Mouse (Mus musculus) regulatory T cell (primary cell): ENCODE results near the gene Gm20388.

ENCODE experiments used
- in situ Hi-C: fragments of 300-600 bp; cut with MboI, MseI; formaldehyde crosslinking; loops from one replicate; pipeline ENCODE4 v1.15.1; 2025; ENCODE audit warnings: high pct_unique_total_duplicates

The Gm20388 gene

DNA sequence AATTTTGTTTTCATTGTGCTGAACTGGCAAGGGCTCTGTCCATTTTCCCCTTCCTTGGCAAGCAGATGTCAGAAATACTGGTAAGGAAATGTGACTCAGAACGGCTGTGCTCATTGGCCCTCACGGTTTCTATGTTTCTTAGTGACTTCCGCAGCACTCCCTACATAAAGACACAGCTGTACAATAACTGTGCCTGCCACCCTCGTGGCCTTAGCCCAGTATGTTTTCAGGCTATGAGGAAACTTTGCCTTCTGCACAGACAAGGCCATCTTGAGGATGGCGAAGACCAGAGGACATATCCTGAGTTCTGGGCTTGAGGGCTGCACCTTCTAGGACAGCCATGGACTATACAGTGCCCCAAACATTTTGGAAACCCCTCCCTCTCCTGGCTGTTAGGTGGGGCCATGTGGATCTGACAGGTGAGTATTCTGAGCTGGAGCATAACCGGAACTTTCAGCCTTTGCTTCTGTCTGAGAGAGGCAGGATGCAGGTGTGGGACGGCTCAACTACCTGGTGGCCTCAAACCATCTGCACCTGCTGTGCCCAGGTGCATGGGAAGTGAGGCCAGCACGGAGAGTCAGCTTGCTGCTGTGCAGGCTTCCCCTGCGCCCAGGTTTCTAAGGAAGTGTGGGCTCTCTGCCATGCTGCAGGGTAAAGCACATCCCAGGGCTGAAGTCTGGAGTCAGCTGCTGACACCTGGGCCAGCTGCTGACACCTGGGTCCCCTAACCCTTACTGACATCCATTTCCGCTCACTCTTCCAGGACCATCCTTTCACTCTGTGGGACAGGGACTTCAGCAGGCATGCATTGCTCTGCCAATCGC lies 4146.4 kb downstream of the Gm20388 start:
- in situ Hi-C loops, result no loop called here

DNA sequence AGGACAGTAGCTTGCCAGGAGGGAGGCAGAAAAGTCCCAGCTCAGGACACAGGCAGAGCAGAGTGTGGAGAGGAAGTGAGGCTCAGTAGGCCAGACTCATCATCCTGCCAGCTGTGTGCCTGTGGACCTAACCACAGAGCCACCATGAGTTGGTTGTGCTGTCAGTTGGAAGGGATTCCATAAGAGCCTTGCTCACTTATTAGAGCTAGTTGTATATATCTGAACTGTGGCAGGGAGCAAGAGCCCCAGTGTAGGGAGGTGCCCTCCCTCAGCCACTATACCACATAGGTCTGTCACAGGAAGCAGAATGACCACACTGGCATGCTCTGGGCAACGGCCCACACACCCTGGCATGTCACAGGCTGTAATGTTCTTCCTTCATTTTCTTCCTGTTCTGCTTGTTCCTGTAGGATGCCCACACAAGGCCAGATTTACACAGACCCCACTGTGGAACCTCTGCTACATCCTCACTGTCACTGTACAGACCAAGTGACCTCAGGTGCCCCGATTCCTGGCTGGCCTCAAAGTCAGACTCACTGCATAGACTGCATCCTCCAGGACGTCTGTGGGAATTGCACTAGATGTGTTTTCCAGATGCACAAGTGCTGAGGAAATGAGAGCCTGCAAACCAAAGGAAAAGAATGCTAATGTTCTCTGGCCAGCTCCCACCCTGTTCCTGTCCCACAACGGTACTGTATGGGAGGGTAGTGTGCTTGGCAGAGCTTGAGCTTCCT lies 4155.9 kb downstream of the Gm20388 start:
- in situ Hi-C loops, result no loop called here

DNA sequence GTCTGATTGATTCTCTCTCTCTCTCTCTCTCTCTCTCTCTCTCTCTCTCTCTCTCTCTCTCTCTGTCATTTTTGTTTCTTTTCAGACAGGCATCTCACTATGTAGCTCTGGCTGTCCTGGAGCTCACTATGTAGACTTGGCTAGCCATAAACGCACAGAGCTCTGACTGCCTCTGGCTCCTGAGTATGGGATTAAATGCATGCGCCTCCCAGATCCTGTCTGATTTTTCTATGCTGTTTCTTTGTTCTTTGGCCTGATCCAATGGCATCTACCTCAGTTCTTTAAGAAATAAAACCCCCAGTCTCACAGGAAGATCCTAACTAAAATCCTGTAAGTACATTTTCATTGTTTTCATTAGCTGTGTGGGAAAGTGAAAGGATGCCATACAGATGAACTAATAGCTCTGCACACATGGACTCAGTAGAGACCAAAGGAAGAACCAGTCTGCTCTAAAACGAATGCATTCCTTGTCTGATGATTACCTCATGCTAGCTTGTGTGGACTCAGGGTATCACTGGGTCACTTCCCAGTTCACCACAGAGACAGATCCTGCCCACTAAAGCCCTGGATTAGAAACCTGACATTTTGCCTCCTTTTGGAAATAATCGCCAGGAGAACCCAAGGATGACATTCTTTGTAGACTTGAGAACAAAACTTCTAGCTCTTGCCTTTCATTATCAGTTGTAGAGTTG lies 4156.6 kb downstream of the Gm20388 start:
- in situ Hi-C loops, result no loop called here

- in situ Hi-C loops, result no loop called here
Observed at GRCm38 (mm10) chr8:124070363-124071324, 4160.0 kb downstream of the Gm20388 start.

- in situ Hi-C loops, result no loop called here
Observed at GRCm38 (mm10) chr8:124075977-124076376, 4165.3 kb downstream of the Gm20388 start.

DNA sequence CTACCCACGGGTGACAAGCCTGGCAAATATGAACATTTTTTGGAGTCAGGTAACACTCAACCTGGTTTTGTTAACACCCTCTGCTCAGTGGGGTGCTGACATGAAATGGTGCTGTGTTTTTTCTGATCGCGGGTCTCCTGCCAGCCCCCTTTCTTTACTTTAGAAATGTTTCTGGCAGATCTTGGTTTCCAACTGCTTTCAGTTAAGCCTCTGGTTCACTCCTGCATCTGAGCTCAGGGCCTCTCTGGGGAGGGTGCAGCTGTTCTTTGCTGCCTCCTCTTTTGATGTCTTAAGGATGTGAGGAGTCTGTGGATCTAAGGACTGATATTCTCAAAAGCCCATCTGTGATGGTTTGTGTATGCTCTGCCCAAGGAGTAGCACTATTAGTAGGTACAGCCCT lies 4165.8 kb downstream of the Gm20388 start:
- in situ Hi-C loops, result no loop called here

DNA sequence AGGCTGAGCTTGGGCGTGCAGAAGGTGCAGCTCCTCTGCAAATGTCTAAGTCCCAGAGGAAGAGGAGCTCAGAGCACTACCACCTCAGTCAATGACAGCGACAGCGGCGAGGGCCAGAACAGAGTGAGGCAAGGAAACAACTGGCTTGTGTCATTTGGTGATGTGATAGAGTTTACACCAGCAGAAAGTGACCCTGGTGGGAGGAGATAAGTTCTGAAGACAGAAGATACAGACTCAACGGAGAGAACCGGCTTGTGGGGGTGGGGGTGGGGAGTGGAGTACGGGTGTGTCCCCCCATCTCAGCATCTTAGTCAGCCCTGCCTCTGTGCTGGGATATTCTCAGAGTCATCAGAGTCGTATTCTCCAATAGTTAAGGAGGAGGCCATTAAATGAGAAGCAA lies 4166.7 kb downstream of the Gm20388 start:
- in situ Hi-C loops, result no loop called here

DNA sequence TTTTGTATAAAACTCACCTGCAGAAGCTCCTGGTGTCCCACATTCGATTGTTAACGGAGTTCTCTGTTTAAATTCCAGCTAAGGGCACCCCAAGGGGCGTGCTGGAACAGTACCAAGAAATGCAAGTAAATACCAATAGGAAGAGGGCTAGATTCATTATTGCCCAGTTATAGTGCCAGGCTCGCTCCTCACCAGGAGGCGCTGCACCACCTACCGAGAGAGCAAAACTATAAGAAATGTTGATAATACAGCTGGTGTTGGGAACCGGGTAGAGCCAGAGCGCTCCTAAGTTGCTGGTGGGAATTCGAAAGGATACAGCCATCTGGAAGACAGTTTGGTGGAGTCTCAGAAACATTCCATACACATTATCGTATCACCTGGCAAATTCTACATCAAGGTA lies 4167.4 kb downstream of the Gm20388 start:
- in situ Hi-C loops, result no loop called here

DNA sequence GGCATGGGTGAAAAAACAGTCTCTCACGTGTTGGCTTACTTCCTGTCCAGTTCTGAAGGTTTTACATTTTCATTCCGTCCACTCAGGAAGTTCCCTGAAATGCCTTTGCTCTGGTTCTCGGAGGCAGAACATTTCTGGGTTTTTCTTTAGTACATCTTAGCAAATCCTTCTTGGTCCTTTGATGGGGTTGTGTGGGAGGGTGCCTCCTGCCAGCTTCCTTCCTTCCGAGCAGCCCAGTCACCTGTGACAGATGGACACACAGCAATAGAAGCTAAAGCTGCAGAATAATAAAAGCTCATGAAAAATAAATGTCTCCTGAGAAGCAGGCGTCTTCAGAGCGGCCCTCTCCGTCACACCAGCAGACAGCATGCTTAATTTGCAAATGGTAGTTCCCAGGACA lies 4168.3 kb downstream of the Gm20388 start:
- in situ Hi-C loops, result no loop called here

DNA sequence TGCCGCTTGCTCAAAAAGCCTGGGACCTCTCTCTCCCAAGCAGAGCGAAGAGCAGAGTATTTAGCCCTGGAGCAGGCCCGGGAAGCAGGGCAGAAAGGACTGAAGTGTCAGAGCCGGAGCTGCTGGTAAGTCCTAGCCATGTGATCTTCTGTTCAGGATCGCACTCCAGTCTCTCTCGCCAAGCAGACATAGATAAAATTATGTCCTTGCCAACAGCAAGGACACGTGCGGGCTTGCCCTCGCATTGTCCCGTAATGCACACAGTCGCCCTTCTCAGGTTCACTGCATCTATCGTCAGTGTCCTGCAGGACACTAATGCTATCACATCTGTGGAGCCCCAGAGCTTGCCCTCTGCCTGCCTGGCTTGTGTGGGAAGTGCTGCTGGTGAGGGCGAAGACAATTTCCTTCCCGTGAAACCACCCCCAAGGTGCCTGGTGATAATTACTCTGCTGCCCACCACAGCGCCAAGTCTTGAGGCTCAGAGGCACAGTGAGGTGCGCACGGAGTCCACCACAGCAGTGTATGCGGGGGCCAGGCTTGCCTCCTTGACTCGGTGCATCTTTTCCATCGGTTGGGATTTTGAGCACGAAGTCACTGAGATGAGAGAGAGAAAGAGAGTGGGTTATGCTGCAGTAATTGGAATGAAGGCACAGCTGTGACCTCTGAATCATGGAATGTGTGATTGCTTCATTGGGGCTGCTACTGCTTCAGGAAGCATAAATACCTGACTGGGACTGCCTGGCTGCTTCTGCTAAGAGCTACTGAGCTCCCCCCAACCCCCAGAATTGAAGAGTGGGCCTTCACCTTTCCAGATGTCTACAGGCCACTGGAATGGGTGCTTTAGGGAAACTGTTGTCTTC lies 4170.1 kb downstream of the Gm20388 start:
- in situ Hi-C loops, result no loop called here

DNA sequence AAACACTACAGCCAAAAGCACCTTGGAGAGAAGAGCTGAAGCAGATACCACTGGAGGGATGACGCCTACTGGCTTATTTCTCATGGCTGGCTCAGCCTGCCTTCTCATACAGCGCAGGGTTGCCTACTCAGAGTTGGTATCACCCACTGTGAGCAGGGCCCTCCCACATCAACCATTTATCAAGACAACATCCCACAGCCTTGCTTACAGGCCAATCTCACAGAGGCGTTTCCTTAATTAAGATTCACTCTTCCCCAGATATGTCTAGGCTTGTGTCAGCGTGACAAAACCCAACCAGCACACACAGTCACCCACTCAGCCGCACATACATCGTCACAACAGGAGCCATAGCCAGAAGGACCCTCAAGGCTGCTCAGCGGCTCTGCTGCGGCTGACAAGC lies 4172.0 kb downstream of the Gm20388 start:
- in situ Hi-C loops, result no loop called here

DNA sequence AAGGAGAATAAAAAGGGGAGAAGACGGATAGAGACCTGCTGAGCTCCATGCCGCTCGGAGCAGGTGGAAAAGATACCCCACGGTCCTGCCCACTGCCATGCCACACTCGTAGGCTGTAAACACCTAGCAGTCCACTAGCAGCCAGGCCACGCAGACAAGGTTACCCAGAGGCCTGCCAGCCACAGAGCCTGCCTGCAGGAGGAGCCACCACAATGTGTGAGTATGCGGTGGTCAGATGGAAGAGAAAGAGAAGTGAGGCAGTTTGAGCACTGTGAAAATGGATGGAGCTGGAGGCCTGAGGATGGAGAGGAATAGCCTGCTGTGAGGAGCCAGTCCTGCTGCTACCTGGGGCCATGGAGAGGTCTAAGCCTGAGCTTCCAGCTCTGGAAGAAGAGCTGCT lies 4173.0 kb downstream of the Gm20388 start:
- in situ Hi-C loops, result no loop called here

DNA sequence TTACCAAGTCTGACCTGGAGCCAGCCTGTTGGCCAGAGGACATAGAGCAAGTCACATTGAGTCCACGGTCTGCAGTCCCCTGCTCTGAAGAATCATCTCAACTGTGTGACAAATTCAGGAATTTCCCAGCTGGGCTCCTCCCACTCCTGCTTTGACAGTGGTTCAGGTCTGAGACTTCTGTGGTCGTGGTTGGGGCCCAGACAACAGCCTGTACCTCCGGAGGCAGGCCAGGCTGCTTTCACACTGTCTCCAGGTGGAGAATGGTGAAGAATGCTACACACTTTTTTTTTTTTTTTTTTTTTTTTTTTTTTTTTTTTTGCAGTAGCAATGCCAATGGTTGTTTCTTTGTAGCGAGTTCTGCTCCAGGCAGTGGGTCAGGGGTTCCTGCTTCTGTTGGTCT lies 4175.0 kb downstream of the Gm20388 start:
- in situ Hi-C loops, result no loop called here

DNA sequence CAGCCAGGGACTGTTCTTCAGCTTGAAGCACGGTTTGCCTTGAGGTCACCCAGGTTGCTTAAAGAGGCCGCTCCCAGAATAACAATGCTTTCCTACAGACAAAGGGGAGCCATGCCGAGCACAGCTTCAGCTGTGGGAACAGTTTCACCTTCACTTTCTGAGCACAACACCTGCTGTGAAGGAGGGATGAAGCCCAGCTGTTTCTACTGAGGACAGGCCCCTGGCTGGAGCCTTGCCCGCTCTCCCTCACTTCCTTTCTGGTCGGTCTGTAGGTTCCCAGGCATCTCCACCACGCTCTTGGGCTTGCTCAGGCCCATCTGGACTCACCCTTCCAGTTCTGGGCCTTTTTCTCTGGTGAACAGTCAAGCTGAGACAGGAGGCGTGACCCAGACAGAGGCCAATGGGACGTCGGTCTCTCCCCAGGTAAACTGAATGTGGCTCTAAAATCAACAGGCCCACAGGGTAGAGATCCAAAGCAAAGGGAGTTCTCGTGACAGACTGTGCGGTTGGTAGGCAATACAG lies 4177.5 kb downstream of the Gm20388 start:
- in situ Hi-C loops, result no loop called here

- in situ Hi-C loops, result no loop called here
Observed at GRCm38 (mm10) chr8:124089016-124089415, 4178.4 kb downstream of the Gm20388 start.

DNA sequence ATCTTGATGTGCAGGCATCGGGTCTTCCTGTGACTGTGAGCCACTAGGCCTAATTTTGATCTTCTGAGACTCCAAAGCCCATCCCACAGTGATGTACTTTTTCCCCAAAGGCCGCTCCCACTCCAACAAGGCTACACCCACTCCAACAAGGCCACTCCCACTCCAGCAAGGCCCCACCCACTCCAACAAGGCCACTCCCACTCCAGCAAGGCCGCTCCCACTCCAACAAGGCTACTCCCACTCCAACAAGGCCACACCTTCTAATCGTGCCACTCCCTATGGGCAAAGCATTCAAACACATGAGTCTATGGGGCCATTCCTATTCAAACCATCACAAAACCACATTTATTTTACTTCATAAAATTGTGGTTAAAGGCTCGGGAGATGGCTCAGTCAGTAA lies 4179.8 kb downstream of the Gm20388 start:
- in situ Hi-C loops, result no loop called here

DNA sequence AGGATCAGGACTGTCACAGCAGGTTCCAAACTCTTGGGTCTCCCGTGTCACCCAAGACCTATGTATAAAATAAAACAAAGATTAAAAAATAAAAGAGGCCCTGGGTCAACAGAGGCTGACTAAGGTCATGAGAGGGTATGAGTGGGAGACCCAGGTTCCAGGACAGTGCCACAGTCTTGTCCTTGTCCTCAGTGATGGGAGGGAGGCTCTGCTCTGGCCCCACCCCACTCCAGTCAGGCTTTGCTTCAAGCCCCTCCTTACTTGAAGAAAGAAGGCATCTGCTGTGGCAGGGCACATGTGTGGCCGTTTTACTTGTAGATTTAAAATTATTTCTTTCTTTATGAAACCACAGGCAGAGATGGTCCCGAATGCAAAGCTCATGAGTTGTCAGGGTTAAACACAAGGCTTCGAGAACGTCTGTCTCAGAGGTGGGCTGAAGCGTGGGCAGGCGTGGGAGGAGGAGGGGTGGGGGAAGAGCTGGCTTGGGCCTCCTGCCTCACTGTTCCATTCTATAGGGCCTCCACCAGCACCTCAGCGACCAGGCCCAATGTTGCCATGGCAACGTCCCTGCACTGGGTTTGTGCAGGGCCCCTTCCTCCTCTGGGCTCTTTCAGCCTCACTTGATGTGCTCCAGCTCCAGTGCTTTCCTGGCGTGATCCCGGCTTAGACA lies 4188.4 kb downstream of the Gm20388 start:
- in situ Hi-C loops, result no loop called here

- in situ Hi-C loops, result no loop called here
Observed at GRCm38 (mm10) chr8:124099623-124099965, 4189.0 kb downstream of the Gm20388 start.

GRCm38 (mm10) chr8:124105869-124106268 lies 4195.2 kb downstream of the Gm20388 start:
- in situ Hi-C loops, result no loop called here
